Mouse (Mus musculus) cerebellum, adult (tissue): ENCODE measurements around the gene Sox6.
"Not testable (repeated sequence)": the region's sequence is repeated elsewhere in the genome, so short reads cannot be mapped to it uniquely, and the experiment has no call there.

ENCODE experiments used
- ATAC-seq: cut with Nextera tagmentation; 2 replicates; pipeline ENCODE4 v1.9.2; 2017; ENCODE audit warnings: mild to moderate bottlenecking, moderate library complexity, mixed read lengths; ENCODE audit not compliant: insufficient number of reproducible peaks, low FRiP score, low TSS enrichment

Sox6 gene

GRCm38 (mm10) chr7:115684142-115684541 is 354.5 kb downstream of the Sox6 start:
- ATAC-seq: no peak

- no peak for ATAC-seq
Measured at GRCm38 (mm10) chr7:115671749-115672148, 366.8 kb downstream of the Sox6 start.

DNA sequence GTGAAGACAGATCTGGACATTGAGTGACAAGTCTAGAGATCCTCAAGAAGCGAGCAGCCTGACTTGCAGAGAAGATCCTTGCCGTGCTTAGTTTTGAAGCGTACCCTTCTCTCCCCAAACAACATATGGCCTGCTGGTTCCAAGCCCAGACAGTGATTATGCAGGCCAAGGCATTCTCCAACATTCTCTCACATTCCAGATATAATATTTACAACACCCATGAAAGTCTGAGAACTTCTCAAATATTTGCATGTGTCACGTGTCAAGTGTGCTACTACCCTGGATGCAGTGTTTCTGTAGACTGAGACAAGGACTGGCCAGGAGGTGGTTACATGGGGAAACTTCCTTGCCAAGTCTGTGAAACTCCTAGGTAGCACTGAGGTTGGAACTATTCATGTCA is 367.3 kb downstream of the Sox6 start:
- no peak for ATAC-seq

GRCm38 (mm10) chr7:115669207-115670004 is 369.2 kb downstream of the Sox6 start:
- ATAC-seq: no peak

DNA sequence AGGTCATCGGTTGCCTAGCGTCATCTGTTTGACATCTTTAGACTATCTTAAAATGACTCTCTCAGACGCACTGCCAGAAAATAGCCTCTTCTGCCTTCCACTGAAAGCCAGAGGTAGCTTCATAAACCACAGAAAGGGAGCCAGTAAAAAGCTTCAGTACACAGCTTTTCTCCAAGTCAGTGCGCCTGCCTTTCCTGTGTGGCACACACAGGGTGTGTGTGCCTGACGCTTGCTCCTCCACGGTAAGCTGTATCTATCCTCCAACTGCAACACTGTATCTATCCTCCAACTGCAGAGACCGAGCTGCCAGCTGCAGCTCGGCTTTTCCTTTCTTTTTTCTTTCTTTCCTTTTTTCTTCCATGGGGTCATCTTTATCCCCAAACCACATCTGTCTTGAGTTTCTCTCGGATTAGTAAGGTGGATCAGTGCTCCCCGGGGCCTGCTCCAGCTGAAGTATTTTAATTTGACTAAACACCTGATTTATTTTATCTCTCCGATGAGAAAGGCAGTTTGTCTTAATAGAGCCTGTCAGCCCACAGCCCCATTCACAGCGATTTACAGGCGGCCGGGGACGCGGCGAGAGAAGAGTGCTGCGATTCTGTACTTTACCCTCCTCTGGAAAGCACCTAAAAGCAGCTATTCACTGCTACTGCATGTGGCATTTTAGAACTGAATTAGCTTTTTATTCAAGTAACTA is 371.8 kb downstream of the Sox6 start:
- no peak for ATAC-seq

DNA sequence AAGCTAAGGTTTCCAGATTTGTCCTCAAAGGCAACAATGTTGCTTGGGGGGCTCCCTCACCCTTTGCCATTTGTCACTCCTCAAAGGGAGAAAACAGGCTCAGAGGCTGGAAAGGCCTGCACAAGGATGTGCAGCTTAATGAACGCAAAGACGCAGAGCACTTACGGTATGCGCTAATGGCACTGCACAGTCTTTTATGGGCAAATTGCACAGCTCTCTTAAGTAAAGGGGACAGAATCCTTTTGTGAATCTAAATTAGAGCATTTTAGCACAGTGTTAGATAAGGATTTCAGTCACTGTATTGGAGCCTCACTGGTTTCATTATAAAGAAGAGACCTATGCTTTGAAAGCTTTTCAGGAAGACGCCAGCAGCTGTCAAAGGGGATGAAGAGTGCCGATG is 375.2 kb downstream of the Sox6 start:
- ATAC-seq: no peak

DNA sequence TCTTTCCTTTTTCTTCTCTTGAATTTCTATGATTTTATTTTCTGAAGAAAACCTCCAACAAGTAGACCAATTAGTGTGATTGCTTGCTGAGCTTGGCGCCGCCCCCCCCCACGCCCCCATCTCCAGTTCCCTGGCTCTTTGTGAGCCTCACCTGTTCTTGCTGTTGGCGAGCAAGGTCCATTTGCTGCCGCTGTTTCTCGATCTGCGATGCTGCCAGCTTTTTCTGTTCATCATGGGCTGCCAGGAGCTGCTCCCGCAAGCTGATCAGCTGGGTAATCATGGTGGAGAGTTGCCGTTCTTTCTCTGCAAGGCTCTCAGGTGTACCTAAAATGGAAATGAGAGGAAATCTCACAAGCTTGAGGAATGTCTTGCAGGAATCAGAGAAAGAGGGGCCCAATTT is 376.5 kb downstream of the Sox6 start:
- ATAC-seq: no peak

DNA sequence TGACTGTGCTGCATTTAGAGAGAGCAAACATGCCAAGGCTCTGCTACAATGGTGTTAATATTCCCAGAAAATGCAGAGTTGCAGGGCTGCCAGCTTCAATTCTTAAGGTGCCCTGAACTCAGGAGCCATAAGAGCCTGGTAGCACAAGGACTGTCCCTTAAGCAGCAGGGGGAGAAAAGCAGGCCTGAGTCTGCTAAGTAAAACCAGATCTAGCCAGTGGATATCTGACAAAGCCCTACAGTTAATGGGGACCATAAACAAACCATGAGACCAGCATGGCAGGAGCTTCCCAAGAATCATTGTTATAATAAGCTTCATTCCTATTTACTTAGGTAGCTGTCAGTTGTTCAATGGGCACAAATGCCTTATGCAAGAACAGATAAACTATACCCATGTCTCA is 391.9 kb downstream of the Sox6 start:
- ATAC-seq: no peak

- no peak for ATAC-seq
Measured at GRCm38 (mm10) chr7:115645971-115646447, 392.6 kb downstream of the Sox6 start.

DNA sequence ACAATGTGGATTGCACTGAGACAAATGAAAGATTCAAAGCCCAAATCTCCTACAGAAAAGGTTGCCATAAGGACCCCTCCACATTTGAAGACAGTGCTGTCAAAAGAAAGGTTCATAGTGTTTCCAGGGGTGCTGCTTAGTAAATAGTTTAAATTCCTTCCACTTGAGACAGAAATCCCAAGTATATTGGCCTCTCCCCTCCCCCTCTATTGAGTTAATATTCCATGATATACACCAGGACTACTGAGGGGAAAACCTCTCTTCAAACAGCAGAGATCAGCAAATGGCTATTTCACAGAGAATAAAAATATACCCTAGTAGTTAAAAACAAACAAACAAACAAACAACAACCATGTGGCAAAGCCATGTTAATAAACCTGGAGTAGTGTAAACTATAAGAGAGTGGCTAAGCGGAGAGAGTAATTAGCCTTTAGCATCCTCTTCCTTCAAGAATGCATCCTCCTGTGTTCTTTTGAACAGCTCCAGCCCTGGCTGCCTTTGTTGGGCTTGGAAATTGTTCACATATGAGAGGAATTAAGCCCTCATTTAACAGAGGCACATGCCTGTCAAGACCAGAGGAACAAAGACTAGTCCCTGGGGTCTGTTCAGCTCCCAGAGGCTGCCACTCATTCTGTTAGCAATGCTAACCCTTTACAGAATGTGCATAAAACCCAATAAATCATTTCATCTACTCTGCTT is 393.2 kb downstream of the Sox6 start:
- ATAC-seq: no peak

DNA sequence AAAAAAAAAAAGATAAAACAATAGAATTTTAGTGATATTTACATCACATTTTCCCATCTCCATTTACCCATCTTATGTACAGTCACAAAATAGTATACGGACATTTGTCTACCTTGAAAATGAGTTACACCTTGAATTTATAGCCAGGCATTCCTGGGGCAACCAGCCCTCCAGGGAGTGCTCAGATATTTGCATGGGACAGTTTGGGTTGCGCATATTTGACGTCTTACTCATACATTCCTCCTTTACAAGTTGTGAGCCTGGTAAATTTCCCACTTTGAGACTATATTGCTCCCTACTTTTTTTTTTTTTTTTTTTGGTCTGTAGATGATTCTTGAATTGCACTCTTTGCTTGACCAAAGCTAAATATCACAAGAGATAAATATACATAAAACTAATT is 407.9 kb downstream of the Sox6 start:
- ATAC-seq: no peak

GRCm38 (mm10) chr7:115630287-115630686 is 408.3 kb downstream of the Sox6 start:
- ATAC-seq: no peak

GRCm38 (mm10) chr7:115628766-115629165 is 409.8 kb downstream of the Sox6 start:
- no peak for ATAC-seq

DNA sequence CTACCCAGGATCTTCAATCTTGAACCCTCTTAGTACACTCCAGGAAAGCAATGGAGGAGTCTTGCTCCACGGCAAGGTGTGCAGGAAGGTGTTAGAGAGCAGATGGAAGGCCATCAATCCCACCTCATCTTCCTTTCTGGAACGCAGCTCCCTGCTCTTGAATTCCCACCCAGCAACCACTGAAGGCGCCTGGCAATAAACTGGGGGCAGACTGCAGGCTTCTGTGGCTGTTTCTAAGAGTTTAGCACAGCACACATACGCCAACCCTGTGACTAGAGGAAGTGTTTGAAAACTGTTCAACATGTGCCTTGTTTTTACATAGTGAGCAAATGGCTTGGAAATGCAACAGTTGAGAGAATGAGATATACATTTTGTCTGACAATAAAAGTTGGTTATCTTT is 412.6 kb downstream of the Sox6 start:
- ATAC-seq: no peak

DNA sequence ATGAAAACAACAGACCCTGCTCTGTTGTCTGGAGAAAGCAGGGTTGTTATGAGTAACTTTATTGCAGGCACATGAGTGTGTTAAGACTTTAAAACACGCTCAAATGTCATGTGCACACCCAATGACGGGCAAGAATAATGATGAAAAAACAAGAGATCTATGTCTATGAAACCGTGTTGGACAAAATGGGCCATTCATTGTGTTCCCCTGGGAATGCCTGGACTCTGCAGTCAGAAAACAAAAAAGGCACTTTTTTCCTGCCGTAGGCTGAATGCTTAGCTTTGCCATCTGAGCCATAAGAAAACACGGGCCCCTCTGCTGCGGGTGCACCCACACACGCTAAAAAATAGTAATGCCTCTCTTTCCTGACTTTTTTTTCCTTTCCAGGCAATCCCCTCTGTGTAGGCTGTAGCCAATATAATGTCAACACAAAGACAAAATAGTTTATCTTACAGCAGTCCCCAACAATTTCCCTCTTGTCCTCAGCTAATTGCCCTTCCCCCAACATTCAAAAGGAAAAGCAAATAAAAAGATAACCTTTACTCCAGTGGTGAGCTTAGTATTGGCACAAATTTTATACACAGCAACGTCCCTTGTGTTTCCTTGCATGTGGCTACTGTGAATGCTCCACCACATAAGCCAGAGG is 413.6 kb downstream of the Sox6 start:
- no peak for ATAC-seq

GRCm38 (mm10) chr7:115624451-115624850 is 414.1 kb downstream of the Sox6 start:
- no peak for ATAC-seq

GRCm38 (mm10) chr7:115615697-115616237 is 422.8 kb downstream of the Sox6 start:
- no peak for ATAC-seq

GRCm38 (mm10) chr7:115607485-115607884 is 431.1 kb downstream of the Sox6 start:
- ATAC-seq: no peak

DNA sequence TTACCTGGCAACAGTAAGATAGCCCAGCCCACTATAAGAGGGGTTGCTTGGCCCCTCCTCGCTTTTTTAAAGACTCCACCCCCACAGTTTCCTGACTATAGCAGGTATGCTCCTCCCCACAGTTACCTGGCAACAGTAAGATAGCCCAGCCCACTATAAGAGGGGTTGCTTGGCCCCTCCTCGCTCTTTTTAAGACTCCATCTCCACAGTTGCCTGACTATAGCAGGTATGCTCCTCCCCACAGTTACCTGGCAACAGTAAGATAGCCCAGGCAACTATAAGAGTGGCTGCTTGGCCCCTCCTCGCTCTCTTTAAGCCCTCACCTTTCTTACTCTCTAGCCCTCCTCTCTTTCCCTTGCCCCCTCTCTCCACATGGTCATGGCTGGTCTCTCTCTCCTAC is 432.5 kb downstream of the Sox6 start:
- not testable (repeated sequence) for ATAC-seq

DNA sequence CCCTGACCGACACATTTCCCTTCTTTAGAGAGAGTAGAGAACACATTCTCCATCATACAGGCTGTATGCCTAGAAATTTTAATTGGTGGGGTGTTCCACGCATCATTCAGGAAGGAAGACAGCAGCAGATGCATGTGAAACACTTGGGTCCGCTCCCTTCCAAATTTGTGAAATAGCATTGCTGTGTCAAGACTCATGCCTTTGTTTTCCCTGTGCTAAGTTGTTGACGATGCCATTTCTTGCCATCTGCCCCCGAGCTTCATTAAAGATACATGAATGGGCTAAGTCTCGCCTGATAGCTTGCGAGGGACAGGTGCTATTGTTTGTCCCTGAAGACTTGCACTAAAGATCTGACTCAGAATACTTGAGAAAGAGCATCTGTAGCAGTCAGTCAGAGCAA is 433.7 kb downstream of the Sox6 start:
- no peak for ATAC-seq
